ENCODE assay signal across 18 mouse cellular contexts in genomic region chr10:107943859-107944258, GRCm38 (mm10). TPM values are rescaled to one million over a fixed set of nuclear protein-coding genes. Genes with fewer than 3 reads are reported as not detected.
"Had no signal": no experiment of that assay in that cellular context is flagged by ENCODE, and none has a peak within 500 bp of the region (broad histone marks: within the 10 kb centered on the region; RNA-seq: fewer than 3 reads in every experiment).

No protein-coding gene starts in this region.

- H3K27me3 ChIP-seq: intestine, embryonic 15.5 days; limb, embryonic 12.5 days; liver, embryonic 12.5 days; lung, embryonic 15.5 days; megakaryocyte, embryonic 14.5 days; midbrain, embryonic 12.5 days; neural tube, embryonic 15.5 days; stomach, embryonic 15.5 days had no signal

- H3K36me3 ChIP-seq: intestine, embryonic 15.5 days; limb, embryonic 12.5 days; liver, embryonic 12.5 days; lung, embryonic 15.5 days; midbrain, embryonic 12.5 days; neural tube, embryonic 15.5 days; stomach, embryonic 15.5 days had no signal

- H3K4me2 ChIP-seq: intestine, embryonic 15.5 days; limb, embryonic 12.5 days; liver, embryonic 12.5 days; lung, embryonic 15.5 days; midbrain, embryonic 12.5 days; neural tube, embryonic 15.5 days; stomach, embryonic 15.5 days had no signal

- H3K9me3 ChIP-seq: intestine, embryonic 15.5 days; limb, embryonic 12.5 days; liver, embryonic 12.5 days; lung, embryonic 15.5 days; megakaryocyte, embryonic 14.5 days; midbrain, embryonic 12.5 days; neural tube, embryonic 15.5 days; stomach, embryonic 15.5 days had no signal

- ATAC-seq: intestine, embryonic 15.5 days; liver, embryonic 12.5 days; midbrain, embryonic 16.5 days had no signal

- H3K9ac ChIP-seq: intestine, embryonic 15.5 days; limb, embryonic 12.5 days; liver, embryonic 12.5 days; lung, embryonic 15.5 days; midbrain, embryonic 12.5 days; neural tube, embryonic 15.5 days; stomach, embryonic 15.5 days had no signal

- H3K4me1 ChIP-seq: intestine, embryonic 15.5 days; limb, embryonic 12.5 days; liver, embryonic 12.5 days; lung, embryonic 15.5 days; midbrain, embryonic 12.5 days; neural tube, embryonic 15.5 days; stomach, embryonic 15.5 days had no signal

- H3K27ac ChIP-seq: intestine, embryonic 15.5 days; layer of hippocampus, adult 2 months; limb, embryonic 12.5 days; liver, embryonic 12.5 days; lung, embryonic 15.5 days; midbrain, embryonic 12.5 days; neural tube, embryonic 15.5 days; stomach, embryonic 15.5 days had no signal

- H3K4me3 ChIP-seq: intestine, embryonic 15.5 days; layer of hippocampus, adult 2 months; limb, embryonic 12.5 days; liver, embryonic 12.5 days; lung, embryonic 15.5 days; megakaryocyte, embryonic 14.5 days; midbrain, embryonic 12.5 days; myocyte; neural tube, embryonic 15.5 days; stomach, embryonic 15.5 days had no signal

- DNase-seq: kidney, adult 18-20 months; kidney, postnatal 10 days; kidney, postnatal 4 days; lung, postnatal 36 days; thymus, postnatal 36 days had no signal

RNA-seq across cellular contexts. Expression of gene Otogl, which starts 31.9 kb away (rescaled TPM):
- polyA plus RNA-seq: midbrain, embryonic 12.5 days; neural tube, embryonic 11.5 days; spleen, adult 2 months had no signal
